Mouse (Mus musculus): ENCODE results near the gene Mcoln3. TPM values are rescaled to one million over a fixed set of nuclear protein-coding genes. Genes with fewer than 3 reads are reported as not detected.

The Mcoln3 gene
- total and polyA plus RNA-seq, 2 experiments from 2014 or later = 0.38 TPM

GRCm38 (mm10) chr3:146184992-146185657 lies 67.9 kb downstream of the Mcoln3 start:
- Histone ChIP-seq H3K9me3 (ENCODE audit: low read length) (no peaks in the 10 kb centered on the region), H3K27me3 (ENCODE audit: insufficient read depth, low read length) (no peaks in the 10 kb centered on the region), H3K9ac (replicated peaks; ENCODE audit: low read length, poor library complexity, severe bottlenecking) (no peak overlapping the region), H3K4me1 (ENCODE audit: insufficient read depth, low read length) (no peaks in the 10 kb centered on the region), H3K4me2 (ENCODE audit: low read depth, low read length, poor library complexity, severe bottlenecking) (no peak overlapping the region), H3K36me3 (ENCODE audit: insufficient read depth, low read length) (no peaks in the 10 kb centered on the region), H3K27ac (ENCODE audit: low read depth, low read length) (no peak overlapping the region), H3K4me3 (ENCODE audit: low read depth, low read length) (no peak overlapping the region)
- peak; percentile 72 for ATAC-seq (ENCODE audit: low FRiP score)
- 20% methylated on average over 13 of the region's 13 CpGs for WGBS
- DNase-seq (ENCODE audit: low spot score) = peak; percentile 90
- TF ChIP-seq CTCF (IDR thresholded peaks at IDR 0.05) = peak; percentile 98

- TF ChIP-seq CTCF (IDR thresholded peaks at IDR 0.05) = no peak
- Histone ChIP-seq H3K36me3 (ENCODE audit: insufficient read depth, low read length) (no peaks in the 10 kb centered on the region), H3K4me3 (ENCODE audit: low read depth, low read length) (no peak overlapping the region), H3K9me3 (ENCODE audit: low read length) (no peaks in the 10 kb centered on the region), H3K27ac (ENCODE audit: low read depth, low read length) (no peak overlapping the region), H3K9ac (replicated peaks; ENCODE audit: low read length, poor library complexity, severe bottlenecking) (no peak overlapping the region), H3K4me2 (ENCODE audit: low read depth, low read length, poor library complexity, severe bottlenecking) (no peak overlapping the region), H3K4me1 (ENCODE audit: insufficient read depth, low read length) (no peaks in the 10 kb centered on the region), H3K27me3 (ENCODE audit: insufficient read depth, low read length) (no peaks in the 10 kb centered on the region)
- DNase-seq (ENCODE audit: low spot score) = no peak
- 57% methylated on average over 10 of the region's 10 CpGs for WGBS
- no peak for ATAC-seq (ENCODE audit: low FRiP score)
Observed at GRCm38 (mm10) chr3:146186033-146186432, 68.8 kb downstream of the Mcoln3 start.

DNA sequence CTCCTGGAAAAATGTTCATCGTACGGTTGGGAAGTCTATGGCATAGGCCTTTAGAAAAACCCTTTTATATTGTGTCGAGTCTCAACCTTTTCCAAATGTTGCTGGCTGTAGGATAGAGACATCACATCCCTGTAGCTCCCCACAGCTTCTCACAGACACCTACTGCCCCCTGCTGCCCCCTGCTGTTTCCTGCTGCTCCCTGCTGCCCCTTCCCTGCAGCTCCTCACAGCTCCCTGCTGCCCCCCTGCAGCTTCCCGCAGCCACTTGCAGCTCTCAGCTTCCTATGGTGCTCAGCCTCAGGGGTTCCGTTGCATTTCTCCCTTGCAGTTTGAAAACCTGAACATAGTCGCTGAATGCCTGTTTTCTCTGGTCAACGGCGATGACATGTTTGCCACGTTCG lies 72.7 kb downstream of the Mcoln3 start:
- WGBS = 68% methylated on average over 10 of the region's 10 CpGs
- H3K4me3 ChIP-seq (ENCODE audit: low read depth, low read length) = no peak overlapping the region
- ATAC-seq (ENCODE audit: low FRiP score) = no peak

More for the DNA sequence above, 72.7 kb downstream of the Mcoln3 start:
- H3K9ac ChIP-seq (replicated peaks; ENCODE audit: low read length, poor library complexity, severe bottlenecking) = no peak overlapping the region
- H3K27ac ChIP-seq (ENCODE audit: low read depth, low read length) = no peak overlapping the region
- H3K4me2 ChIP-seq (ENCODE audit: low read depth, low read length, poor library complexity, severe bottlenecking) = no peak overlapping the region
- no peaks in the 10 kb centered on the region for H3K36me3 ChIP-seq (ENCODE audit: insufficient read depth, low read length)
- no peak for DNase-seq (ENCODE audit: low spot score)
- peak; percentile 37 for TF ChIP-seq CTCF (IDR thresholded peaks at IDR 0.05)
- no peaks in the 10 kb centered on the region for H3K9me3 ChIP-seq (ENCODE audit: low read length)
- no peaks in the 10 kb centered on the region for H3K27me3 ChIP-seq (ENCODE audit: insufficient read depth, low read length)
- H3K4me1 ChIP-seq (ENCODE audit: insufficient read depth, low read length) = no peaks in the 10 kb centered on the region

Other genes with a start within 250 kb of the Mcoln3 start
- 19.4 and 29.4 TPM in 2 replicates for gene Bcl10, start 194.6 kb upstream of the Mcoln3 start, total RNA-seq (2014; rRNA removed)
- 33.2 and 33.3 TPM in 2 replicates for gene Bcl10, start 194.6 kb upstream of the Mcoln3 start, polyA plus RNA-seq (2015; fragmentation: Nextera tagmentation; extraction: Ambion mirVana)
- gene 2410004B18Rik, start 179.4 kb upstream of the Mcoln3 start, total RNA-seq (2014; rRNA removed) = 48.9 and 55.1 TPM in 2 replicates
- gene 2410004B18Rik, start 179.4 kb upstream of the Mcoln3 start, polyA plus RNA-seq (2015; fragmentation: Nextera tagmentation; extraction: Ambion mirVana) = 83.8 and 87.3 TPM in 2 replicates
- gene Syde2, start 129.6 kb upstream of the Mcoln3 start, total RNA-seq (2014; rRNA removed) = 4.2 and 4.7 TPM in 2 replicates
- gene Syde2, start 129.6 kb upstream of the Mcoln3 start, polyA plus RNA-seq (2015; fragmentation: Nextera tagmentation; extraction: Ambion mirVana) = 0.28 and 0.32 TPM in 2 replicates
- 0.80 and 1.3 TPM in 2 replicates for gene Wdr63, start 9.3 kb upstream of the Mcoln3 start, total RNA-seq (2014; rRNA removed)
- 1.0 and 1.1 TPM in 2 replicates for gene Wdr63, start 9.3 kb upstream of the Mcoln3 start, polyA plus RNA-seq (2015; fragmentation: Nextera tagmentation; extraction: Ambion mirVana)
- 0.16 TPM in 1 of 2 replicates, not detected in the other for gene Mcoln2, start 32.4 kb downstream of the Mcoln3 start, total RNA-seq (2014; rRNA removed)
- 0.09 and 0.43 TPM in 2 replicates for gene Mcoln2, start 32.4 kb downstream of the Mcoln3 start, polyA plus RNA-seq (2015; fragmentation: Nextera tagmentation; extraction: Ambion mirVana)
- gene Lpar3, start 103.5 kb downstream of the Mcoln3 start, total RNA-seq (2014; rRNA removed) = 0.66 and 1.6 TPM in 2 replicates
- 0.31 and 0.55 TPM in 2 replicates for gene Lpar3, start 103.5 kb downstream of the Mcoln3 start, polyA plus RNA-seq (2015; fragmentation: Nextera tagmentation; extraction: Ambion mirVana)

Data from midbrain, postnatal 0 days (tissue).